Mouse (Mus musculus) erythroblast, embryonic 14.5 days (primary cell): ENCODE results near the gene D430042O09Rik.

Experiments used
- GATA1 ChIP-seq: IDR thresholded peaks from 2 replicates; pipeline ENCODE4 v1.6.1; 2012; ENCODE audit warnings: low read length, inconsistent platforms, mixed read lengths
- TAL1 ChIP-seq: IDR thresholded peaks from 3 replicates; pipeline ENCODE4 v1.6.1; 2012; ENCODE audit warnings: low read length, inconsistent platforms, mixed read lengths

DNA sequence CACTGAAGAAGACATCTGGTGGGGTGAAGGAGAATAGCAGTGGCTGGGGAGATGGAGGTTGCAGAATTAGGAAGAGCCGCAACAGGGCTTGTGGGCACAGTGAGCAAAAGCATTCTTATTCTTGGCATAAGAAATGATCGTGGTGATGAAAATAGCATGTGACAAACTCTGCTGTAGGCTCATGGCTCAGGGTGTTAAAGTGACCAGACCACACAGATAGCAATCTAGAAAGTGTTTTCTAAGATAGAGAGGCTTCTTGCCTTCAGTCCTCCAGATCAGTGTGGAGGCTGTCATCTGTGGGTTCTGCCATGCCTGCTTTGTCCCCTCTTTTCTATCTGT is 139.8 kb downstream of the D430042O09Rik start:
- TF ChIP-seq TAL1 = no peak
- TF ChIP-seq GATA1 = no peak
